Mouse (Mus musculus) C2C12 (cell line): ENCODE measurements around the gene Tmem150a. TPM values are rescaled to one million over a fixed set of nuclear protein-coding genes. Genes with fewer than 3 reads are reported as not detected.

Source experiments
- H3K27me3 ChIP-seq: one replicate; pipeline ENCODE4 v1.6.1; 2011; ENCODE audit not compliant: control insufficient read depth, insufficient read depth, insufficient read length
- H3K36me3 ChIP-seq: one replicate; pipeline ENCODE4 v1.6.1; 2011; ENCODE audit not compliant: control insufficient read depth, insufficient read depth
- H3K4me3 ChIP-seq: one replicate; pipeline ENCODE4 v1.5.1; 2011; ENCODE audit warnings: mild to moderate bottlenecking, control low read depth; ENCODE audit not compliant: poor library complexity, insufficient read depth, severe bottlenecking
- H3K79me2 ChIP-seq: one replicate; pipeline ENCODE4 v1.6.1; 2011; ENCODE audit not compliant: control insufficient read depth, insufficient read depth
- H3K79me3 ChIP-seq: one replicate; pipeline ENCODE4 v1.6.1; 2011; ENCODE audit warnings: low read depth, control low read depth
- H3ac ChIP-seq: one replicate; pipeline ENCODE3; 2011; ENCODE audit warnings: low read depth; ENCODE audit not compliant: control insufficient read depth, insufficient read length
- CEBPB ChIP-seq: IDR thresholded peaks from one replicate; pipeline ENCODE4 v1.6.1; 2011; ENCODE audit warnings: low read depth, mild to moderate bottlenecking, control low read depth, moderate library complexity
- CTCF ChIP-seq: IDR thresholded peaks from one replicate; pipeline ENCODE4 v1.5.1; 2011; ENCODE audit not compliant: control insufficient read depth, insufficient read depth, insufficient read length
- FOSL1 ChIP-seq: IDR thresholded peaks from one replicate; pipeline ENCODE4 v1.8.0; 2011; ENCODE audit warnings: mild to moderate bottlenecking, low read length; ENCODE audit not compliant: poor library complexity, insufficient read depth, severe bottlenecking
- MAX ChIP-seq: IDR thresholded peaks from one replicate; pipeline ENCODE4 v1.6.1; 2011; ENCODE audit warnings: mild to moderate bottlenecking, control low read depth
- MYOD1 ChIP-seq: IDR thresholded peaks from one replicate; pipeline ENCODE4 v1.6.1; 2011; ENCODE audit warnings: low read depth; ENCODE audit not compliant: control insufficient read depth, insufficient read length
- MYOG ChIP-seq: IDR thresholded peaks from one replicate; pipeline ENCODE4 v1.6.1; 2011; ENCODE audit not compliant: control insufficient read depth, insufficient read length; ENCODE audit errors: extremely low read depth
- USF1 ChIP-seq: IDR thresholded peaks from one replicate; pipeline ENCODE4 v1.6.1; 2011; ENCODE audit warnings: low read depth, mild to moderate bottlenecking, control low read depth, moderate library complexity
- polyA plus RNA-seq: library from polyadenylated mRNA; unstranded; fragments of >200 nt; fragmentation: generic; extraction: Trizol; gene quantifications from one replicate; pipeline ENCODE4 v1.2.1, GENCODE M21; 2012; ENCODE audit warnings: missing spikeins

The Tmem150a gene
- polyA plus RNA-seq, 1 experiment, result 25.2 TPM

DNA sequence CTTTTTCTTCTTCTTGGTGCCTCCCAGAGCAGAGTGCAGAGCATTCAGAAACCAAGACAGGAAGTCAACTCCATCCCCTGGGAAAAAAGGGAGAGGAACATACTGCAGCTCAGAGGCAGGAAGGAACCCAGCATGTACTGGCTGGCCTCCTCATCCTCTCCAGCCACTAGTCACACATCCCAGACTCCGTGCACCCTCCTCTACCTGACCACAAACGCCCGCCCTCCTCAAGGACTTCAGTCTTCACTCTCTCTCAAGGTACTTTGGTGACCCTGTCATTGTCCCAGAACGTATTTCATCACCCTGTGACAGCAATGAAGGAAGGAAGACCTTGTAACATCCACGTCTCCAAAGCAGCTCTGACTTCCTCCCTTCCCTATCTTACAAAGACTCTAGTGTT is 22.1 kb upstream of the Tmem150a start:
- H3K4me3 ChIP-seq, result no peak overlapping the region
- peaks cover 86% of the 10 kb centered on the region for H3K36me3 ChIP-seq
- H3K27me3 ChIP-seq, result no peaks in the 10 kb centered on the region
- H3K79me3 ChIP-seq, result no peaks in the 10 kb centered on the region
- TF ChIP-seq MAX, result no peak
- TF ChIP-seq CEBPB, result no peak
- TF ChIP-seq FOSL1, result no peak
- no peak for TF ChIP-seq MYOG
- no peak for TF ChIP-seq USF1
- TF ChIP-seq MYOD1, result no peak
- no peak for TF ChIP-seq CTCF
- H3K79me2 ChIP-seq, result no peaks in the 10 kb centered on the region
- no peak overlapping the region for H3ac ChIP-seq

- H3K79me3 ChIP-seq, result peaks cover 38% of the 10 kb centered on the region
- TF ChIP-seq FOSL1 (no peak), MAX (no peak), MYOG (no peak), CEBPB (no peak), USF1 (no peak), MYOD1 (no peak), CTCF (no peak)
- H3K79me2 ChIP-seq, result peaks cover 52% of the 10 kb centered on the region
- H3K36me3 ChIP-seq, result peaks cover 56% of the 10 kb centered on the region
- no peak overlapping the region for H3K4me3 ChIP-seq
- H3K27me3 ChIP-seq, result no peaks in the 10 kb centered on the region
- H3ac ChIP-seq, result no peak overlapping the region
These were observed 14.8 kb upstream of the Tmem150a start for GRCm38 (mm10) chr6:72340481-72340880.

DNA sequence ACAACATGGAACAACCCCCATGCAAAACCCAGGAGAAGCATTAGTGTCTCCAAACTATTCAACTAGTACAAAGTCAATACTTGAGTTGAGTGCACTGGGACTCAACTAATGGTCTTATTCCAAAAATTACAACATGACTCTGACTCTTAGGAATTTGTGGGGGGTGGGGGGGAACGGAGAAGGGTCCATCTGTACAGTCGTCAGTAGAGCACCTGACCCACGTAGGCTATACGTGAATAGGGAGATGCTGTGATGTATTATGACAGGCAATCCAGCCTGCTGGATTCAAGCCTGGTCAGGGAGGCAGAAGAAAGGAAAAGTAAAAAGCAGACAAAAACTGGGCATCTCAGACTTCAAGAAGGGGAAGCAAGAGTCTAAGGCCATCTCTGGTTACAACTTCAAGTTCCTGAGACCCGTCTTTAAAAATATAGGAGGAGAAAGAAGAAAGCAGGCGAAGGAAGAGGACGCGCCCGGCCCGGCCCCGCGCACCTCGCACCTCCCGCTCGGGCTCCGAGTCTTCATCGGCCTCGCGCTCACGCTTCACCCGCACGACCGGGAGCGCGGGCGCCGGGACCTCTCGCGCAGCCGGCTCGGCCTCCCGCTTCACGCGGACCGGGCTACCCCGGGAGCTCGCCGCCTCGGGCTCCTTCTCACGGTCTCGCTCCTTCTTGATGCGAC is 10.7 kb upstream of the Tmem150a start:
- H3K79me3 ChIP-seq, result peaks cover 56% of the 10 kb centered on the region
- H3ac ChIP-seq, result peak overlapping the region; percentile 93
- peaks cover 32% of the 10 kb centered on the region for H3K36me3 ChIP-seq
- H3K27me3 ChIP-seq, result no peaks in the 10 kb centered on the region
- peak overlapping the region; percentile 83 for H3K4me3 ChIP-seq
- TF ChIP-seq MYOG, result no peak
- TF ChIP-seq CTCF, result no peak
- H3K79me2 ChIP-seq, result peaks cover 76% of the 10 kb centered on the region

DNA sequence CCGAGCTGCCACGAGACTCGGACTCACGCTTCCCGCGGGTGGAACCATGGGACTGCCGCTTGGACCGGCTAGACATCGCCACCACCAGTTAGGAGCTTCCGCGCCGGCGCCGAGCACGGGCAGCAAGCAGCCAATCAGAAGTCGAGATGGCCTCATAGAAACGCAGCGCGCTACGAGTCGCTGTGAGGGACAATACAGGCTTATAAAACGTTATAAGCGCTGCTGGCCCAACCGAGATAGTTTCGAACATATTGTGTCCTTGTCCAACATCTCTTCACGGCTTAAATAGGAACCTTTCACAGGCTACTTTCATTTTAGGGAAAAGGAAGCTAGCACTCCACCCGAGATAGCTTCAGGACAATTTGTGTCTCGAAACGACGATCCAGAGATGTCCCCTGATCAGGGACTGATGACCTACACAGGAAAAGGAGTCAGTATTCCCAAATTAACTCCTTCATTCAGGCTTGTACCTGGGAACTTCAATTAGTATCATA is 10.1 kb upstream of the Tmem150a start, which contains the start of gene Usp39:
Gene Usp39 (minus strand): TSS at position 111 of the 494 bp plus-strand sequence.
- no peak for TF ChIP-seq CTCF
- TF ChIP-seq USF1, result peak; percentile 48
- no peak for TF ChIP-seq FOSL1
- TF ChIP-seq MAX, result peak; percentile 81
- no peak for TF ChIP-seq MYOD1
- H3K4me3 ChIP-seq, result peak within 1 kb of the TSS; percentile 83
- H3K79me2 ChIP-seq, result peaks cover 78% of the 10 kb centered on the region
- H3K79me3 ChIP-seq, result peaks cover 57% of the 10 kb centered on the region
- H3K27me3 ChIP-seq, result no peaks in the 10 kb centered on the region
- H3ac ChIP-seq, result peak within 1 kb of the TSS; percentile 93
- H3K36me3 ChIP-seq, result peaks cover 32% of the 10 kb centered on the region

DNA sequence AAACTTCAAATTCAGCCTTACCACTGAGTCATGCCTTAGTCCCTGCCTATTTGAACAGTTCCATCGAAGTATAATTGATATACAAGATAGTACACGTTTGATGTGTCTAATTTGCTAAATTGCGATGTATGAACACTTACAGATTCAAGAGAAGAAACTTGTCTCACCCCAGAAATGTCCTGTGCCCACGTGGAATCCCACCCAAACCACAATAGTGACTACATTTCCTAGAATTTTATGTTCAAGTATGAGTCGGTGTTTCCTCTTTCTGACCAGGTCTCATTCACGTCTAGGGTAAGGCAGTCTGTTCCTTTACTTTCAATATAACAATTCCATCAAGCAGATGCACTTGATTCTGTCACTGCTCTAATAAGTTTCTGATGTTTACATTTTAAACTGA is 9.6 kb upstream of the Tmem150a start:
- TF ChIP-seq CEBPB (no peak), MYOG (no peak), USF1 (no peak), CTCF (no peak), MAX (no peak), FOSL1 (no peak), MYOD1 (no peak)
- peaks cover 77% of the 10 kb centered on the region for H3K79me2 ChIP-seq
- peaks cover 55% of the 10 kb centered on the region for H3K79me3 ChIP-seq
- H3K36me3 ChIP-seq, result peaks cover 31% of the 10 kb centered on the region
- no peaks in the 10 kb centered on the region for H3K27me3 ChIP-seq
- no peak overlapping the region for H3ac ChIP-seq
- no peak overlapping the region for H3K4me3 ChIP-seq

DNA sequence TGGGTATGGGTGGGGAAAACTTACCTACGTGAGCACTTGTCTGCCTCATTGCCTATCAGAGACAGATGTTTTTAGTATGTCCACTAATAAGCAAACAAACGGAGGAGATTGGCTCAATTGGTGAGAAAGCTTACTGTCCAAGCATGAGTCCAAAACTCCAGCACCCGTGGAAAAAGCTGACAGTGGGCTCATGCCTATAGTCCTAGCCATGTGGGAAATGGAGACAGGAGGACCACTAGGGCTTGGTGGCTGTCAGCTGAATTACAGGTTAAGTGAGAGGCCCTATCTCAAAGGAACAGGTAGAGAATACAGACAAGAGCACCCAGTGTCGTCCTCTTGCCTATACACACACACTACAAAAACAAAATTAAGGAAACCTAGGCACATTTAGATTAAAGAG is 9.0 kb upstream of the Tmem150a start:
- H3K36me3 ChIP-seq, result peaks cover 36% of the 10 kb centered on the region
- no peak overlapping the region for H3ac ChIP-seq
- H3K79me3 ChIP-seq, result peaks cover 58% of the 10 kb centered on the region
- H3K27me3 ChIP-seq, result no peaks in the 10 kb centered on the region
- peaks cover 77% of the 10 kb centered on the region for H3K79me2 ChIP-seq
- TF ChIP-seq CTCF, result no peak
- TF ChIP-seq MYOG, result no peak
- no peak for TF ChIP-seq CEBPB
- TF ChIP-seq MAX, result no peak
- no peak for TF ChIP-seq FOSL1
- no peak for TF ChIP-seq USF1
- no peak for TF ChIP-seq MYOD1
- H3K4me3 ChIP-seq, result no peak overlapping the region
